Mouse (Mus musculus) spleen, adult 2 months (tissue): ENCODE results near the gene Prkci.

Experiments
- CTCF ChIP-seq: fragments of 200-500 bp; IDR thresholded peaks from 2 replicates; pipeline ENCODE4 v1.5.1; 2011; ENCODE audit warnings: mild to moderate bottlenecking, inconsistent platforms; ENCODE audit not compliant: insufficient read depth, insufficient read length, insufficient replicate concordance; ENCODE audit errors: extremely low read depth
- POLR2A ChIP-seq: fragments of 200-500 bp; IDR thresholded peaks from 2 replicates; pipeline ENCODE4 v1.6.1; 2011; ENCODE audit warnings: low read depth, low read length, inconsistent platforms

DNA sequence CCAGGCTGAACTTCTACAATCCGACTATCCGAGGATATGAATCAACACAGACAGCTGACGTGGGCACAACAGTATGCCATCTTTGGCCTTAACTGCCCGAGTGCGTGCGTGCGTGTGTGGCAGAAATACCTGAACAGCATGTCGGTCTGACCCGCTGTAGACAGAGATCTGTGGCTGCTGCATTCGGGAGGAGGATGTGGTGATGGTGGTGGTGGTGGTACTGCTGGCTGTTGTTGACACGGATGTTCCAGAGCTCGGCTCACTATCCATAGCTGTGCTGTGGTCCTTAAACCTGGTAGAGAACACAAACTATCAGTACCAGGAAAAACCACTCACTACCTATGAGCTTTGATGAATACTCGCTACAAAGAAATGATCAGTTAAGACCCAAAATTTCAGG is 29.9 kb upstream of the Prkci start:
- TF ChIP-seq POLR2A (no peak), CTCF (no peak)
